13 mouse cellular contexts compared by ENCODE assay signal in genomic region chr9:66879486-66879885, GRCm38 (mm10).
"Had no signal": no experiment of that assay in that cellular context is flagged by ENCODE, and none has a peak within 500 bp of the region (broad histone marks: within the 10 kb centered on the region; RNA-seq: fewer than 3 reads in every experiment).

No protein-coding gene starts in this region.

- H3K27me3 ChIP-seq: limb, embryonic 15.5 days; liver, embryonic 12.5 days; lung, embryonic 15.5 days; midbrain, embryonic 13.5 days; neural tube, embryonic 15.5 days had no signal

- H3K4me2 ChIP-seq: limb, embryonic 15.5 days; liver, embryonic 12.5 days; lung, embryonic 15.5 days; midbrain, embryonic 13.5 days; neural tube, embryonic 15.5 days had no signal

- H3K9ac ChIP-seq: limb, embryonic 15.5 days; liver, embryonic 12.5 days; lung, embryonic 15.5 days; midbrain, embryonic 13.5 days; neural tube, embryonic 15.5 days had no signal

- H3K4me3 ChIP-seq: limb, embryonic 15.5 days; liver, embryonic 12.5 days; lung, embryonic 15.5 days; midbrain, embryonic 13.5 days; myocyte; neural tube, embryonic 15.5 days had no signal

- H3K9me3 ChIP-seq: limb, embryonic 15.5 days; liver, embryonic 12.5 days; midbrain, embryonic 13.5 days; neural tube, embryonic 15.5 days had no signal

- H3K27ac ChIP-seq: limb, embryonic 15.5 days; liver, embryonic 12.5 days; lung, embryonic 15.5 days; midbrain, embryonic 13.5 days; neural tube, embryonic 15.5 days had no signal

- H3K36me3 ChIP-seq: neural tube, embryonic 15.5 days had no signal

- DNase-seq: kidney, adult 8-10 months; kidney, postnatal 36 days; lung, postnatal 4 days; right cerebral cortex, adult 18-20 months; right cerebral cortex, postnatal 25 days; thymus, postnatal 36 days had no signal

- H3K4me1 ChIP-seq: midbrain, embryonic 13.5 days; neural tube, embryonic 15.5 days had no signal

- ATAC-seq: intestine, postnatal 0 days; liver, embryonic 12.5 days; midbrain, embryonic 13.5 days had no signal
